Mouse (Mus musculus) kidney, postnatal 4 days (tissue): Measurements from ENCODE around the gene Dock4.

ENCODE experiments used
- DNase-seq, 2 experiments: peaks; one replicate each; pipeline ENCODE4 v3.0.0; 2021; ENCODE audit warnings: mixed read lengths in 2 of 2

The Dock4 gene

GRCm38 (mm10) chr12:40511643-40512369 is 66.1 kb downstream of the Dock4 start:
- no peak for DNase-seq

GRCm38 (mm10) chr12:40512370-40512693 is 66.6 kb downstream of the Dock4 start:
- DNase-seq, result no peak

- DNase-seq, result no peak
These were observed 67.2 kb downstream of the Dock4 start for GRCm38 (mm10) chr12:40512994-40513393.

- DNase-seq, result no peak
These were observed 68.3 kb downstream of the Dock4 start for GRCm38 (mm10) chr12:40514021-40514420.

GRCm38 (mm10) chr12:40522468-40522867 is 76.7 kb downstream of the Dock4 start:
- no peak for DNase-seq

DNA sequence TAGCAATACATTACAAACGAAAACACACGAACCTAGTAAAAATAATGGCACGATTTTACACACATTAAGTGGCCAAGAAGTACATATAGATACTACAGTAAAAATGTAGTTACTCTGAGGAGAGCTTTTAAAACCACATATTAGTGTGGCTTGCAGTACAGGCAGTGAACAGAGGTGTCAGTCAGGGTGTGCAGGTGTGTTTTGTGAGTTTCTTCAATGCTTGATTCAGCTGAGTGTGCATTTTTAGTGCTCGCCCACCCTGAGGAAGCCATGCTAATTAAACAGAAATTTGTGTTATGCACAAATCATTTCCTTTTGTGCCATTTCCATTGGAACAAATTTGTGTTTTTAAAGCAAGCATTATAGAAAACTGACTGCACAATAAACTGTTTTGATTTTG is 77.3 kb downstream of the Dock4 start:
- no peak for DNase-seq

GRCm38 (mm10) chr12:40525045-40525444 is 79.3 kb downstream of the Dock4 start:
- peak in 1 of 2 experiments; percentile 32 for DNase-seq

DNA sequence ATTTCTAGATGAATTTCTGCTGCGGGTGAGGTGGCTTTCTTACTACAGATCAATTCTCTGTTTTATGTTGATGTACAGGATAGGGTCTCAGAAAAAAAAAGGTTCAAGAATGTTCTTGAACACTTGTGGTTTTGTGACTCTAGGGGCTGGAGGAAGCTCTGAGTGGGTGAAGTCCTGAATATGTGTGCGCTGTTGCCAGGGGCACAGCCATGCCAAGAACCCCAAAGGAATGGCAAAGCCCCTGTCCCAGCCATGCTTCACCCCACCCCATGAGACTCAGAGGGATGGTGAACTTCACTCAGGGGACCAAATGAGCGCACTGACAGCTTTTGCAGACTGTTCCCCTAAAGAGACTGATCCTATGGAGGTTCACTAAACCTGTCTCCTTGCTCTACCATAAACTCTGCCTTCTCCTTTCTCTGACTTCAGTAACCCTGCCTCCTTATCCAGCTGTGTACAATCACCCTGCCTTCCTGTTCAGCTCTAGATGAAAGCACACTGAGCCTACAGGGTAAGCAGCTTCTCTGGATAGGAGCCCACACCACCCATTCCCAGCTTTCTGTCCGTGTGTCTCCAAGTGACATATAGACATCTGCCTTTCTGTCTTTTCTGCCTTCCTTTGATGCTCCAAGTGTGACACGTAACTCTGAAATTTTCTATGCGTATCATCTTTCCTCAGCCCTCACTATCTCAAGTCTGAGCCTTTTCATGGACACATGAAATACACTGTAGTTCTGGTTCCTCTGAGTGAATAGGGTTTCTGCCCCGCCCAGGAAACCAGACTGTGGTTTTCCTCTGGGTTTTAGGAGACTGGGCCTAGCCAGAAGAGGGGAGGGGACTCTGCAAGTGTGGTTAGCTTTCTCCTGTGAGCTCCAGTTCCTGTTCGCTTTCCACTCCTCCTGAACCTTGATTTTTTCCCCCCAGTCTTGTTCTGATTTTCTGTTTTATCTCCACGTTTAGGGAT is 90.2 kb downstream of the Dock4 start:
- DNase-seq, result peak; percentile 23 to 39

GRCm38 (mm10) chr12:40537826-40538225 is 92.1 kb downstream of the Dock4 start:
- no peak for DNase-seq

- DNase-seq, result no peak
These were observed 92.6 kb downstream of the Dock4 start for GRCm38 (mm10) chr12:40538318-40538717.

- no peak for DNase-seq
These were observed 93.0 kb downstream of the Dock4 start for GRCm38 (mm10) chr12:40538780-40539179.

DNA sequence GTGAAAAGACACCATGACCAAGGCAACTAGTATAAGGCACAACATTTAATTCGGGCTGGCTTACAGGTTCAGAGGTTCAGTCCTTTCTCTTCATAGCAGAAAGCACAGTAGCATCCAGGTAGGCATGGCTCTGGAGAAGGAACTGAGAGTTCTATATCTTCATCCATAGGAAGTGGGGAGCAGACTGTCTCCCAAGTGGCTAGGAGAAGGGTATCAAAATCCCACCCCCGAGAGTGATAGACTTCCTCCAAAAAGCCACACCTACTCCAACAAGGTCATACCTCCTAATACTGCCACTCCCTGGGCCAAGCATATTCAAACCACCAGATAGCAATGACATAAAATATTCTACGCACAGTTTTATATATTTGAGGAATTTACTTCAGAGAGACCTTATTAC is 98.5 kb downstream of the Dock4 start:
- DNase-seq, result no peak

GRCm38 (mm10) chr12:40546827-40547226 is 101.1 kb downstream of the Dock4 start:
- no peak for DNase-seq

DNA sequence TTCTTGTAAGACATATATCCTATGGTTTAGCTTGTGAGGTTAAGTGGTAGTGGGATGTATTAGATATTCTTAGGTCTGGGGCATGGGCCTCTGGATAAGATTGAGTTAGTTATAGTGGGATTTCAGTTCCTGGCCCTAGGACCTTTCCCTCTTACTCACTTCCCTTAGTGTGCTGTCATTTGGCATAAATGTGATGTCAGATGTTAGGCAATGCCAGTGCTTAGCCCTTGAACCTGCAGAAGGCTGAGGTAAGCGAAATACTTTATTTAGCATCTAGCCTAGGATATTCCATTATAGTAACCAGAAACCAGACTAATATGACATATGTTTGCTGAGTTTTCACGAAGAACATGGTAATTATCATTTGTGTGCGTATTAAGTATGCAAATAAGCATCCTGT is 105.6 kb downstream of the Dock4 start:
- no peak for DNase-seq

GRCm38 (mm10) chr12:40552201-40552600 is 106.4 kb downstream of the Dock4 start:
- DNase-seq, result no peak

- no peak for DNase-seq
These were observed 108.2 kb downstream of the Dock4 start for GRCm38 (mm10) chr12:40553929-40554328.

DNA sequence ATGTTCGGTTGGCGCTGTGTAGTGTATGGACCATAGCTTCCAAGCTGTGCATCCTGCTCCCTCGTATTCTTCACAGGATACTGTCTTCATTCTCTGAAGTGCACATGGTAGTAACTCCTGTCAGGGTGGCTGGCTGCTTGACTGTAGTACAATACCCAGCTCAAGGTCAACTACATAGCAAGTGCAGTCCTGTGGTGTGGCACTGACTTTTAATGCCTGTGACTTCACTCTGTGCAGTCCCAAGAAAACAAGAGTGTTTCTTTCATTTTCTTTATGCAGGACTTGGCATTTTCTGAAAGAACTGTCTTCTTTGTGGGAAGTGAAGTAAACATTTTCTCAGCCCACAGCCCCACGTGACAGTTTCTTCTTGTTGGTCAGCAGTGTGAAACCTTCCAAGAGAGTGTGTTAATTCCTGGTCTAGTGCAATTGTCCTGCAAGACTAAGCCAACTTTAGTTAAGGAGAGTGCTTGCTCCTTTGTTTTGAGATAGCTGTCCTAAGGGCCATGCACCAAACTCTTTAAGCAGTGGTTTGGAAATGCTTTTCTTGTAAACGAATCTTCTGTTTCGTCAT is 109.3 kb downstream of the Dock4 start:
- DNase-seq, result no peak

- DNase-seq, result no peak
These were observed 112.8 kb downstream of the Dock4 start for GRCm38 (mm10) chr12:40558600-40558999.

- no peak for DNase-seq
These were observed 113.4 kb downstream of the Dock4 start for GRCm38 (mm10) chr12:40559103-40559502.

- no peak for DNase-seq
These were observed 118.0 kb downstream of the Dock4 start for GRCm38 (mm10) chr12:40563703-40564102.

GRCm38 (mm10) chr12:40564261-40564660 is 118.5 kb downstream of the Dock4 start:
- DNase-seq, result peak in 1 of 2 experiments; percentile 12

GRCm38 (mm10) chr12:40568365-40568885 is 122.7 kb downstream of the Dock4 start:
- no peak for DNase-seq
